9 mouse cellular contexts compared by ENCODE assay signal in genomic region chr9:121679549-121679948, GRCm38 (mm10). TPM values are rescaled to one million over a fixed set of nuclear protein-coding genes. Genes with fewer than 3 reads are reported as not detected.
DNase-seq lines count a peak whose midpoint lies in the region; ATAC-seq lines count a peak whose summit lies in the region.
"Had no signal": no experiment of that assay in that cellular context is flagged by ENCODE, and none has a peak within 500 bp of the region (broad histone marks: within the 10 kb centered on the region; RNA-seq: fewer than 3 reads in every experiment).

No protein-coding gene starts in this region.

- no peaks in the 10 kb centered on the region for H3K27me3 ChIP-seq in heart, embryonic 12.5 days (replicated peaks)
- H3K27me3 ChIP-seq in splenic B cell, adult 2 months (ENCODE audit: control insufficient read depth, insufficient read depth, low read length, poor library complexity, severe bottlenecking) = no peaks in the 10 kb centered on the region

- ATAC-seq in heart, embryonic 12.5 days (ENCODE audit: insufficient number of reproducible peaks, low FRiP score) = peak; percentile 19; the same call in 1 of the 2 replicates
- peak; percentile 63 for ATAC-seq in megakaryocyte progenitor cell, adult 5-6 weeks (replicated peaks; ENCODE audit: poor library complexity)

- 18% methylated on average over 6 of the region's 6 CpGs for WGBS in heart, embryonic 12.5 days

- H3K27ac ChIP-seq in heart, embryonic 12.5 days (ENCODE audit: poor library complexity, severe bottlenecking) = no peak overlapping the region

- no peaks in the 10 kb centered on the region for H3K9me3 ChIP-seq in heart, embryonic 12.5 days (replicated peaks)

- peaks cover 14% of the 10 kb centered on the region; the same call in 1 of the 2 replicates for H3K4me1 ChIP-seq in heart, embryonic 12.5 days (replicated peaks)

- H3K9ac ChIP-seq in heart, embryonic 12.5 days = no peak overlapping the region; the same call in 1 of the 2 replicates

- no peak overlapping the region for H3K4me2 ChIP-seq in heart, embryonic 12.5 days

- H3K4me3 ChIP-seq in heart, embryonic 12.5 days = no peak overlapping the region

- DNase-seq in layer of hippocampus, adult 11-12 months (ENCODE audit: low spot score) = peak; percentile 52
- DNase-seq in layer of hippocampus, postnatal 36 days = no peak
- peak; percentile 79 for DNase-seq in ZHBTc4 (ENCODE audit: low read depth, low spot score)
- peak; percentile 63 for DNase-seq in embryo, embryonic 9.5 days (ENCODE audit: extremely low spot score)
- peak; percentile 81 for DNase-seq in kidney, postnatal 10 days
- peak; percentile 83 for DNase-seq in splenic B cell, adult 2 months (ENCODE audit: low read depth, low spot score)

- peaks cover 9% of the 10 kb centered on the region for H3K36me3 ChIP-seq in heart, embryonic 12.5 days
- no peaks in the 10 kb centered on the region for H3K36me3 ChIP-seq in splenic B cell, adult 2 months (ENCODE audit: control insufficient read depth, insufficient read depth, low read length, poor library complexity, severe bottlenecking)

RNA-seq across cellular contexts. Expression of gene Sec22c, which starts 25.7 kb away (rescaled TPM):
- 10 to 100 TPM; 31.7 to 31.8 TPM for total RNA-seq in layer of hippocampus, postnatal 36 days (2021)
- polyA plus RNA-seq in heart, embryonic 12.5 days (2016; fragmentation: Nextera tagmentation; extraction: Ambion mirVana) = 5.8 and 6.2 TPM in 2 replicates
- 11.1 and 11.5 TPM in 2 replicates for total RNA-seq in megakaryocyte progenitor cell, adult 5-6 weeks (2015)
- 6.6 and 12.0 TPM in 2 replicates for total RNA-seq in megakaryocyte progenitor cell, adult 5-6 weeks (2017)

RNA-seq across cellular contexts. Expression of gene Ss18l2, which starts 30.6 kb away (rescaled TPM):
- 10 to 100 TPM; 73.2 to 84.3 TPM for total RNA-seq in layer of hippocampus, postnatal 36 days (2021)
- 145 and 152 TPM in 2 replicates for polyA plus RNA-seq in heart, embryonic 12.5 days (2016; fragmentation: Nextera tagmentation; extraction: Ambion mirVana)
- total RNA-seq in megakaryocyte progenitor cell, adult 5-6 weeks (2015) = 43.7 and 71.4 TPM in 2 replicates
- total RNA-seq in megakaryocyte progenitor cell, adult 5-6 weeks (2017) = 39.8 and 59.3 TPM in 2 replicates

RNA-seq across cellular contexts. Expression of gene Vipr1, which starts 37.0 kb away (rescaled TPM):
- 10 to 100 TPM; 15.0 to 18.7 TPM for total RNA-seq in layer of hippocampus, postnatal 36 days (2021)
- polyA plus RNA-seq in heart, embryonic 12.5 days (2016; fragmentation: Nextera tagmentation; extraction: Ambion mirVana) = 0.15 and 0.21 TPM in 2 replicates
- total RNA-seq in megakaryocyte progenitor cell, adult 5-6 weeks (2015) = not detected in 2 replicates
- 0.12 and 0.41 TPM in 2 replicates for total RNA-seq in megakaryocyte progenitor cell, adult 5-6 weeks (2017)

RNA-seq across cellular contexts. Expression of gene Lyzl4, which starts 37.7 kb away (rescaled TPM):
- total RNA-seq in layer of hippocampus, postnatal 36 days (2021) = 1 to 10 TPM in 1 of 2 experiments, under 1 TPM in 1; 0.37 to 1.6 TPM
- not detected in 2 replicates for polyA plus RNA-seq in heart, embryonic 12.5 days (2016; fragmentation: Nextera tagmentation; extraction: Ambion mirVana)
- total RNA-seq in megakaryocyte progenitor cell, adult 5-6 weeks (2015) = not detected in 2 replicates
- not detected in 2 replicates for total RNA-seq in megakaryocyte progenitor cell, adult 5-6 weeks (2017)
- total RNA-seq: adrenal gland, adult 18-20 months had no signal

RNA-seq across cellular contexts. Expression of gene Nktr, which starts 39.4 kb away (rescaled TPM):
- total RNA-seq in layer of hippocampus, postnatal 36 days (2021) = 100 to 1,000 TPM in 1 of 2 experiments, 10 to 100 TPM in 1; 99.0 to 145 TPM
- 53.6 and 61.4 TPM in 2 replicates for polyA plus RNA-seq in heart, embryonic 12.5 days (2016; fragmentation: Nextera tagmentation; extraction: Ambion mirVana)
- total RNA-seq in megakaryocyte progenitor cell, adult 5-6 weeks (2015) = 92.4 and 140 TPM in 2 replicates
- 100.0 and 142 TPM in 2 replicates for total RNA-seq in megakaryocyte progenitor cell, adult 5-6 weeks (2017)

Comparison
In these comparisons a context has a peak if more than half of its experiments do, and no peak if none do; other contexts are left out.
1. DNase-seq: peak in layer of hippocampus, adult 11-12 months (single experiment), ZHBTc4 (single experiment), embryo, embryonic 9.5 days (single experiment), kidney, postnatal 10 days (single experiment) and splenic B cell, adult 2 months (single experiment); none in layer of hippocampus, postnatal 36 days (0 of 2).
2. RNA of gene Vipr1, which starts 37.0 kb away (total RNA-seq): 15.0 to 18.7 TPM in layer of hippocampus, postnatal 36 days; 0.12 to 0.41 TPM in megakaryocyte progenitor cell, adult 5-6 weeks; every median in the first group is over 10 times any median in the second.